Mouse (Mus musculus): ENCODE results near the gene Irf2. TPM values are rescaled to one million over a fixed set of nuclear protein-coding genes. Genes with fewer than 3 reads are reported as not detected.

Gene Irf2
- total RNA-seq, 2 experiments from 2014 or later: 25.2 to 44.4 TPM

- DNase-seq: no peak
These were observed 18.1 kb downstream of the Irf2 start for GRCm38 (mm10) chr8:46757613-46758012.

GRCm38 (mm10) chr8:46758131-46758530 is 18.6 kb downstream of the Irf2 start:
- no peak for DNase-seq

- no peak for DNase-seq
These were observed 19.1 kb downstream of the Irf2 start for GRCm38 (mm10) chr8:46758676-46759075.

GRCm38 (mm10) chr8:46759562-46759961 is 20.0 kb downstream of the Irf2 start:
- no peak for DNase-seq

- no peak for DNase-seq
These were observed 21.2 kb downstream of the Irf2 start for GRCm38 (mm10) chr8:46760701-46761100.

- DNase-seq: no peak
These were observed 21.9 kb downstream of the Irf2 start for GRCm38 (mm10) chr8:46761454-46761853.

GRCm38 (mm10) chr8:46769408-46770180 is 30.1 kb downstream of the Irf2 start:
- DNase-seq: no peak

GRCm38 (mm10) chr8:46770905-46771516 is 31.5 kb downstream of the Irf2 start:
- no peak for DNase-seq

GRCm38 (mm10) chr8:46772801-46773200 is 33.3 kb downstream of the Irf2 start:
- DNase-seq: no peak

GRCm38 (mm10) chr8:46777760-46778460 is 38.4 kb downstream of the Irf2 start:
- DNase-seq: peak; percentile 14

- no peak for DNase-seq
These were observed 41.6 kb downstream of the Irf2 start for GRCm38 (mm10) chr8:46781067-46781657.

GRCm38 (mm10) chr8:46782254-46782653 is 42.7 kb downstream of the Irf2 start:
- no peak for DNase-seq

GRCm38 (mm10) chr8:46785070-46785469 is 45.5 kb downstream of the Irf2 start:
- no peak for DNase-seq

GRCm38 (mm10) chr8:46785926-46786325 is 46.4 kb downstream of the Irf2 start:
- DNase-seq: no peak

GRCm38 (mm10) chr8:46789091-46789881 is 49.8 kb downstream of the Irf2 start:
- DNase-seq: no peak

- no peak for DNase-seq
These were observed 52.3 kb downstream of the Irf2 start for GRCm38 (mm10) chr8:46791664-46792371.

- DNase-seq: no peak
These were observed 53.1 kb downstream of the Irf2 start for GRCm38 (mm10) chr8:46792653-46793052.

GRCm38 (mm10) chr8:46793248-46793647 is 53.7 kb downstream of the Irf2 start:
- DNase-seq: no peak

GRCm38 (mm10) chr8:46794317-46794716 is 54.8 kb downstream of the Irf2 start:
- DNase-seq: no peak

- no peak for DNase-seq
These were observed 59.7 kb downstream of the Irf2 start for GRCm38 (mm10) chr8:46799212-46799611.

- DNase-seq: no peak
These were observed 60.2 kb downstream of the Irf2 start for GRCm38 (mm10) chr8:46799706-46800105.

Measured in gastrocnemius, postnatal 10 days (tissue).